Mouse (Mus musculus): ENCODE results near the gene Mrgprb1. TPM values are rescaled to one million over a fixed set of nuclear protein-coding genes. Genes with fewer than 3 reads are reported as not detected.
"Not testable (repeated sequence)": the region's sequence is repeated elsewhere in the genome, so short reads cannot be mapped to it uniquely, and the experiment has no call there.

The Mrgprb1 gene
- 0.03 and 0.07 TPM in 2 replicates for polyA plus RNA-seq (2012; rRNA removed)

- no peak within 1 kb of the TSS for H3K4me3 ChIP-seq (replicated peaks; ENCODE audit: extremely low read depth, low read depth, low read length)
- DNase-seq: no peak
- 77% methylated on average over 3 of the region's 3 CpGs for WGBS
- TF ChIP-seq CTCF (IDR thresholded peaks at IDR 0.05; ENCODE audit: insufficient read depth, low read length): no peak
- no peak for TF ChIP-seq POLR2A (IDR thresholded peaks at IDR 0.05; ENCODE audit: borderline replicate concordance, extremely low read depth, low read depth, low read length)
- H3K4me1 ChIP-seq (ENCODE audit: control insufficient read depth, insufficient read depth, low read length): no peaks in the 10 kb centered on the region
Observed at GRCm38 (mm10) chr7:48456242-48456641, at the start of gene Mrgprb1. Mrgprb1 (minus strand) TSS chr7:48456342.

GRCm38 (mm10) chr7:48499221-48499620 lies 43.1 kb upstream of the Mrgprb1 start, which contains the start of gene Mrgprx2:
Mrgprx2 (minus strand) TSS chr7:48499321.
- Histone ChIP-seq H3K4me1 (ENCODE audit: control insufficient read depth, insufficient read depth, low read length) (no peaks in the 10 kb centered on the region), H3K4me3 (replicated peaks; ENCODE audit: extremely low read depth, low read depth, low read length) (no peak within 1 kb of the TSS)
- TF ChIP-seq POLR2A (IDR thresholded peaks at IDR 0.05; ENCODE audit: borderline replicate concordance, extremely low read depth, low read depth, low read length) (no peak), CTCF (IDR thresholded peaks at IDR 0.05; ENCODE audit: insufficient read depth, low read length) (no peak)
- no peak for DNase-seq

- Histone ChIP-seq H3K4me3 (replicated peaks; ENCODE audit: extremely low read depth, low read depth, low read length) (no peak overlapping the region), H3K4me1 (ENCODE audit: control insufficient read depth, insufficient read depth, low read length) (no peaks in the 10 kb centered on the region)
- TF ChIP-seq POLR2A (IDR thresholded peaks at IDR 0.05; ENCODE audit: borderline replicate concordance, extremely low read depth, low read depth, low read length) (no peak), CTCF (IDR thresholded peaks at IDR 0.05; ENCODE audit: insufficient read depth, low read length) (no peak)
- WGBS: 42% methylated on average over 3 of the region's 3 CpGs
- no peak for DNase-seq
Observed at GRCm38 (mm10) chr7:48436581-48436980, 19.6 kb downstream of the Mrgprb1 start.

GRCm38 (mm10) chr7:48435936-48436335 lies 20.2 kb downstream of the Mrgprb1 start:
- DNase-seq; H3K4me3 ChIP-seq (replicated peaks; ENCODE audit: extremely low read depth, low read depth, low read length); H3K4me1 ChIP-seq (ENCODE audit: control insufficient read depth, insufficient read depth, low read length): not testable (repeated sequence)
- 75% methylated on average over 3 of the region's 3 CpGs for WGBS

Other genes starting within 250 kb of the Mrgprb1 start
- gene Mrgprb8, start 67.8 kb downstream of the Mrgprb1 start, polyA plus RNA-seq (2012; rRNA removed): not detected in 2 replicates
- 0.06 TPM in 1 of 2 replicates, not detected in the other for gene Mrgprx2, start 43.0 kb upstream of the Mrgprb1 start, polyA plus RNA-seq (2012; rRNA removed)
- 0.07 and 0.24 TPM in 2 replicates for gene Mrgprb2, start 101.7 kb upstream of the Mrgprb1 start, polyA plus RNA-seq (2012; rRNA removed)
- not detected in 2 replicates for gene Mrgprb3, start 187.5 kb upstream of the Mrgprb1 start, polyA plus RNA-seq (2012; rRNA removed)

All from lung, adult 2 months (tissue).